Mouse (Mus musculus): ENCODE results near the gene Orc2.

The Orc2 gene

GRCm38 (mm10) chr1:58504577-58505254 is at the start of gene Orc2:
Gene Orc2 (minus strand): TSS chr1:58505109.
- peak; percentile 92 for DNase-seq (ENCODE audit: low spot score)

DNA sequence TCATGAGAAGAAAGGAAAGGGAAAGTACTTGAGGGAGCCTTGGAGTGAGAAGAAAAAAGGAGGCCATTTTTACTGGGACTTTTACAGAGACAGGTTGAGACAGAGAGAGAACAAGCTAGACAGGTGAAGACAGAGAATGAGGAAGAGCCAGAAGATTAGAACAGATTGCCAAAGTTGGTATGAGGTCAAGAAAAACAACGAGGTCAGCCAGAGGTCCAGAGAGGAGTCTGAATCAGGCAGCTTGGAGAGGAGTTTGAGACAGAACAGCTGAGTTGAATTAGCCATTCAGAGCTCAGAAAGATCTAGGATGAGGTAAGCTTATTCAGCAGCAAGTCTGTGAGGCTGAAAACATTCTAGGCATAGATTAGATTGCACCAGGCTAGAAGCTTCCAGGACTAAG is 36.5 kb upstream of the Orc2 start:
- no peak for DNase-seq (ENCODE audit: low spot score)

- DNase-seq (ENCODE audit: low spot score), result no peak
These were observed 2.3 kb upstream of the Orc2 start for GRCm38 (mm10) chr1:58507249-58507648.

- no peak for DNase-seq (ENCODE audit: low spot score)
These were observed 1.0 kb downstream of the Orc2 start for GRCm38 (mm10) chr1:58503793-58504370.

DNA sequence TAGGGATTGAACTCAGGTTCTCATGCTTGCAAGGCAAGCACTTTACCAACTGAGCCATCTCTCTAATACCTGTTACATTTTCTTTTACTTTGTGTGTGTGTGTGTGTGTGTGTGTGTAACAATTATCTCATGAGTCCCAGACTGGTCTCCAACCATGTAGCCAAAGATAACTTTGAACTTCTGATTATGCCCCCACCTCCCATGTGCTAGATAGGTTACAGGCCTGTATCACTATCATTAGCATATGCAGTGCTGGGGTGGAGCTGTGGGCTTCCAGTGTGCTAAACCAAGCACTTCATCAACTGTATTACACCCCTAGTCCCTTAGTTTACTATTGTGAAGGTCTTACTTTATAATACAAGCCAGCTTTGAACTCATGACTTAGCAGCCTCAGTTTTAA is 1.8 kb downstream of the Orc2 start:
- DNase-seq (ENCODE audit: low spot score), result no peak

DNA sequence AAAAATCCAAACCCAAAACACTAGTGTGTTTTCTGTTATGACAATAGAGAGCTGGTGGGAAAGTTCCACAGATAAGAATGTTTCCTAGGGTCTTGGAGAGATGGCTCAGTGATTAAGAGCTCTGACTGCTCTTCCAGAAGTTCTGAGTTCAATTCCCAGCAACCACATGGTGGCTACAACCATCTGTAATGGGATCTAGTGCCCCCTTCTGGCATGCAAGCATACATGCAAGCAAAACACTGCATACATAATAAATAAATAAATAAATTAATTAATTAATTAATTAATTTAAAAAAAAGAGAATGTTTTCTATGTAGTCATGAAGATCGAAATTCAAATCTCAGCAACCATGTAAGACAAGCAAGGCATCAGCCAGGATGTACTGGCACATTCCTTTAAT is 6.2 kb downstream of the Orc2 start:
- no peak for DNase-seq (ENCODE audit: low spot score)

DNA sequence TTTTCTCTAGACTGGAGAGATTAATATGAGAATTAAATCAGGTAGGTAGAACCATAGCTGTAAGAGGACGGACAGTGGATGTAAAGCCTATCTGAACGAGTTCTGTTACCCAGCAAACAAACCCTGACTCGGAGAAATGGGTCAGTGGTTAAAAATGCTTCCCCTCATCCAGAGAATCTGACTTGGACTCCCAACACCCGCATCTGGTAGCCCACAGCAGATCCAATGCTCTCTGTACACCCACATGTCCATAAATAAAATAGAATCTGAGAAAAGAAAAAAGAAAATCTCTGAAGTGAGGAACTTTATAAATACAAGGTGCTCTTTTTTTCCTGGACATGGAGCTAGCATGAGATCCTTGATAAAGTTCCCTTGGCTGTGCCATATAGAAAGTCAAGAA is 7.2 kb downstream of the Orc2 start:
- no peak for DNase-seq (ENCODE audit: low spot score)

GRCm38 (mm10) chr1:58495603-58496002 is 9.3 kb downstream of the Orc2 start:
- DNase-seq (ENCODE audit: low spot score), result no peak

GRCm38 (mm10) chr1:58482647-58483046 is 22.3 kb downstream of the Orc2 start:
- DNase-seq (ENCODE audit: low spot score), result no peak

DNA sequence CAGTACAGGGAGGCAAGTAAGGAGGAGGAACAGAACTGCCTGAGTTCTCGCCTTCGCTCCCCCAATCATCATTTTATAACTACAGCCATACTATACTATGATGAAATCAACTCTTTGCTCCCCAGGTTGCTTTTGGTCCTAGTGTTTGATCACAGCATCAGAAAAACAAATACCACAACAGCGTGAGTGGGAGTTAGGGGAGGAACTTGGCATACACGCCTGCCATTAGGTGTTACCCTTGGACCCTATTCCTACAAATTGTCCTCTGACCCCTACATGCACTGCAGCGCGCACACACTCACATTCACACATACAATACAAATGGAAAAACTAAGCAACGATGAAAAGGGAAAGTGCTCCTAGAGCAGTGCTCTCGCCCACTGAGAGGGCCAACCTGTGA is 29.2 kb downstream of the Orc2 start:
- no peak for DNase-seq (ENCODE audit: low spot score)

DNA sequence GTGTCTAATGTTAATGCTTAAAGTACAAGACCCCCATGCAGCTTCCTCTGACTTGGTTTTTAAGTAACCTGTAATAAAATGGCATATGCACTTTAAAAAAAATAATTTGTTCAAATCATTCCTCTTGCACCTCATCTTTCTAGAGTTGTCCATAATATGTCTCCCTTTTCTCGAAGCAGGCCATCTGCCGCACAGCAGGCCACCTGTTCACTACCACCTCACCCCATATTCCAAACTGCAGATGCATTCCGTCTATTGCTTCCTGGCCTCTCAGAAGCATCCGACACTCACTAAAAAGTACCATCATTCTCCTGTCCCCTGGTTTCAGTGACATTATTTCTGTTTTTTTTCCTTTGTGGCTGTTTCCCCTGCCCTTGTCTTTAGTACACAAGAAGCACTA is 39.3 kb downstream of the Orc2 start:
- no peak for DNase-seq (ENCODE audit: low spot score)

DNA sequence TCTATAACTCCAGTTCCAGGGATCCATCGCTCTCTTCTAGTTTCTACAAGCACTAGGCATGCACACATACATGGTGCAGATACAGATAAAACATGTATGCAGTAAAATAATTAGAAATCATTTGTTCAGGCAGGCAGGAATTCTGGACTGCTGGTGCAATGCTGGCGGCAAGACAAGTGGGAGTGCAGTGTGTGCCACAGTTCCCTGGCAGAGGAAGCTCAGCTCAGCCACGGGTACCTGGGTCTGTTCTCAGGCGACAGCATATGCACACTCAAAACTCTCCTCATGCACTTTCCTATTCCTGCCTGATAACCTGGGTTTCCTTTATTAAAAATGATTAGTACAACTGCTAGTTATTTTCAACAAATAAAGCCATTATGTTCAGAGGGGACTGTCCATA is 39.9 kb downstream of the Orc2 start:
- DNase-seq (ENCODE audit: low spot score), result no peak

- no peak for DNase-seq (ENCODE audit: low spot score)
These were observed 41.0 kb downstream of the Orc2 start for GRCm38 (mm10) chr1:58463935-58464334.

DNA sequence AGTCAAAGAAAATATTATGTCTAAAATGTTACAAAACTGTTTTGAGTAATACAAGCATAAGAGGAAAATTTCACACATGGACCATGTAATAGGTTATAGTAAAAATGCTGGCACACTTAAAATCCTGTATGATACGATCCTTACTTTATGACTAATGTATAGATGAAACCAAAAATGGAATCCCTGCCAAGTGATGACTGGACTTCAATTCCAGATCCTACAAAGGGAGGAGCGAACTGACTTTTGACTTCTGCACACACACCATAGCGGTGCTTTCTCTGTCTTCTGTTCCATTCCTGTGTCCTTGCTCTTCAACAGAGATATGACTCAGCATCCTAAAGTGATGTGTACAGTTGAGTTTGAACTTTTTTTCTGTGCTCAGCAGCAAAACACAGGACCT is 44.3 kb downstream of the Orc2 start:
- no peak for DNase-seq (ENCODE audit: low spot score)

DNA sequence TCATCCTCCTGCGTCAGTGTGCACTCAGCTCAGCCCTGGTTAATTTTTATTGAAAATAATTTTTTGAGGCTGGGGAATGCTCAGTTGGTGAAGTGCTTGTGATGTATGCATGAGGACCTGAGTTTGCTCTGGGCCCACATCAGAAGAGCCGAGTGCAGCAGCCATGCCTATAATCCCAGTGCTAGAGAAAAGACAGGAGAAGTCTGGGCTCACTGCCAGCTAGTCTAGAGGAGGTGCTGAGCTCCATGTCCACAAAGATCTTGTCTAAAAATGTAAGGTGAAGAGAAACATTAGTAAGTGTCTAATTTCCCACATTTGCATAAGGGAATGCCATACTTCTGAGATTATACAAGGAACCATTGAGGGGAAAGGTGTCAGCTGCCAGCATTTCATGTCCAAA is 46.0 kb downstream of the Orc2 start:
- no peak for DNase-seq (ENCODE audit: low spot score)

GRCm38 (mm10) chr1:58458175-58458574 is 46.7 kb downstream of the Orc2 start:
- no peak for DNase-seq (ENCODE audit: low spot score)

DNA sequence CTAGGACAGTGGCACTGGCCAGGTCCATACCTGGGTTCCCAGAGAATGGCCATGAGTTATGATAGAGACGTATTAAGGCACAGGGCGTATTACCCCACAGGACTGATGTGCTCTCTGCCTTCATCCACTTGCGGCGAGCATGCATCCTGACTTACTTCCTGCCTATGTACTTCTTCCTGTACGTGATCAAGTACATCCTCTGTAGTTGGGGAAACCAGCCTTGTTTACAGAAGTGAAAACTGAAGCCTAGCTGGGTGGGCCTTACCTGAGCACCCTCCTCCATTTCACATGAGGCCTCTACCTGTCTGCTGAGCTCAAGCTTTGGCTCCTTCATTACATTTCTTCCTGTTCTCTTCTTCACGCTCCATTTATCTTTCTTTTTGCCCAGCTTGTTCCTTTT is 50.6 kb downstream of the Orc2 start:
- no peak for DNase-seq (ENCODE audit: low spot score)

DNA sequence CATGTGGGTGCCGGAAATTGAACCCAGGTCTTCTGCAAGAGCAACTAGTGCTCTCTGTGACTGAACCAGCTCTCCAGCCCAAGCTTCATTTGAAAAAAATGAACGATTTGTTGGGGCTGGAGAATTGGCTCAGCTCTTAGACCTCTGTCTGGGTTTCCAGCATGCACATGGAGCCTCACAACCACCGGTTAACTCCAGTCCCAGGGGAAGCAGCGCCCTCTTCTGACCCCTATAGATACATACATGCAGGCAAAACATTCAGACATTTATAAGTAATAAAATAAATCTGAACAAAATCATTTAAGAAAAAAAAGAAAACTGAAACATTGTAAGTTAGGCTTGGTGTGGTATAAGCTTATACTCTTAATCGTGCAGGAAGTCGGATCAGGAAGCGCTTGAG is 56.5 kb downstream of the Orc2 start:
- peak; percentile 10 for DNase-seq (ENCODE audit: low spot score)

DNA sequence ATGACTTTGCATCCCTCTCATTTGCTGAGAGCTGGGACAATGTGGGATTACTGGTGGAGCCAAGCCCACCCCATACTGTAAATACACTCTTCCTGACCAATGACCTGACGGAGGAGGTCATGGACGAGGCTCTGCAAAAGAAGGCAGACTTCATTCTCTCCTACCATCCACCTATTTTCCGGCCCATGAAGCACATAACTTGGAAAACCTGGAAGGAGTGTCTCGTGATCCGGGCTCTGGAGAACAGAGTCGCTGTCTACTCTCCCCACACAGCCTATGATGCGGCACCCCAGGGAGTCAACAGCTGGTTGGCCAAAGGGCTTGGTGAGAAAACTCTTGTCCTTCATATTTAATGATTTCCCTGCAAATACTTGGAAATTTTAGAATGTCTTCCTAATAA is 57.1 kb downstream of the Orc2 start:
- no peak for DNase-seq (ENCODE audit: low spot score)

DNA sequence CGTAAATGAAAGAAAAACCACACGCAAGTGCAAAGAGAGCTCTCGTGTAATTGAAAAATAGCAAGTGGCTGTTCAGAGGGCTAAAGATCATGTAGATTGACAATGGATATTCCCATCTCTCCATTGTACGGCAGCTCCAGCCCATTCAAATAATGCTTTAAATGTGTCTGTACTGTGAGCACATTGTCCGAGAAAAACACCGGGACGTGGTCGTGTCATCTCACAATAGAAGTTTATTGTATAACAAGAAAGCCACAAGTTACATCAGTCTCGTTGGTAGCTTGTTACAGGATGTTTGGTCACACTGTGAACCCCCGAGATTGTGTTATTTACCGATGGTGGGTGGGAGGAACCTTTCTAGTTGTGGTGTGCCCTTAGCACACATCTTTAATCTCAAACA is 59.0 kb downstream of the Orc2 start:
- DNase-seq (ENCODE audit: low spot score), result peak; percentile 6

DNA sequence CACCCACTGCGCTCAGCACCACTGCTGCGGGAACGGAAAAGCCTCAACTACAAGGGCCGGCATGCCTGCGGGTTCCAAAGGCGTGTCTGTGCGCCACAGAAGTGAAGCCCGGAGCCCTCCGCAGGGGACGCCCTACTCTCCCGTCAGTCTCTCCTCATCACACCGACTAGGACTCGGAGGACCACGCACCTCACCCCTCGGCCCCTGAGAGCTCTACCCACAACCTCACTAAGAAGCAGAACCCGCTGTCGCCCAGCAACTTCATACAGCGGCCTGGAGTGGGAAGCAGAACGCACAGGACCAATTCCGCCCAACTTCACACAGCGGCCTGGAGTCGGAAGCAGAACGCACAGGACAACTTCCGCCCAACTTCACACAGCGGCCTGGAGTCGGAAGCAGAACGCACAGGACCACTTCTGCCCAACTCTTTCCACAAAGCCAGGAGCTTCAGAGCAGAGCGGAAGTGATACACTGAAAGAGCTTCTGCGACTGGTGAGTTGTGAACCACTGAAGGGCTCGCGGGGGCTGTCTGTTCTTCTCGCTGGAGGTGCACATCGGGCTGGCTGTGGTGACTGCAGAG is 59.7 kb downstream of the Orc2 start, which contains the start of the genes Nif3l1 and Ppil3:
Gene Nif3l1, plus strand, starts transcription at position 9 of the 580 bp plus-strand sequence.
Gene Ppil3, minus strand, starts transcription at position 344 of the 580 bp plus-strand sequence.
- peak; percentile 96 for DNase-seq (ENCODE audit: low spot score)

- peak; percentile 6 for DNase-seq (ENCODE audit: low spot score)
These were observed 60.2 kb downstream of the Orc2 start for GRCm38 (mm10) chr1:58444691-58445090.

DNA sequence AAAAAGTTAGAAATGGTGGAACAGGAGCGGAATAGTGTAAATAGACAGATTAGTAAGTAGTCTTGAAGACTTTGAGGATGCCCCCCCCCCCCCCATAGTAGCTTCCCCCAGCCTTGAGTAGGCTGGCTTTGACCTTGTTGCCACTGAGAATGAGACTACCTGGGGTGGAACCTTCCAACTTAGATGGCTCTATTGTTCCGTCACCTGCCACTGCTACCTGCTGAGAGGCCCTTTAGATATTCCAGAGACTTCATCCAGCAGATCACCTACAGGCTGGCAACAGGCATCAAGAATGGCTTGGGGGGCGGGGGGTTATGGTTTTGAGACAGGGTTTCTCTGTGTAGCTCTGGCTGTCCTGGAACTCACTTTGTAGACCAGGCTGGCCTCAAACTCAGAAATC is 80.4 kb downstream of the Orc2 start:
- no peak for DNase-seq (ENCODE audit: low spot score)

Data from embryo, embryonic 10 days (tissue).